Mouse (Mus musculus) heart, postnatal 0 days (tissue): ENCODE data around the gene Ispd.

ENCODE experiments used
- CTCF ChIP-seq: IDR thresholded peaks from 2 replicates; pipeline ENCODE4 v1.5.1; 2016; ENCODE audit warnings: antibody characterized with exemption, control low read depth, low read depth
- EP300 ChIP-seq: IDR thresholded peaks from 2 replicates; pipeline ENCODE4 v1.6.1; 2016; ENCODE audit warnings: antibody characterized with exemption, low read depth

DNA sequence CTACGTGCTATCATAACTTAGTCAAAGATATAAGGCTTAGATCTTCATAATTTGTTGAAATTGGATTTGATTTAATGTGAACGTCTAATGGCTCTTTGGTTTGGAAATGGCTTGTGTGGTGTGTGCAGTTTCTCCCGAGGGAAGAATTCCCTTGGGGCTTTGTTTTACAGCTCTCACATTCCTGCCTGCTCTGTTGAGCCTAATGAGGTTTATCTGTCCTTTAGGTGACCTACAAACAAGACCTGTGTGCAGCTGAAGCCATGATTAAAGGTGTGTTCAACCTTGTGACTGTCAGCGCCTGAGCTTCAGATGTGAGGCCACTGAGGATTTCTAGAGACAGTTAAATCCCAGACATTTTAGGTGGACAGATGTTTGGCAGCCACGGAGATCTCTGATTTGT, 95.2 kb downstream of the Ispd start:
- TF ChIP-seq CTCF (no peak), EP300 (no peak)
